Mouse (Mus musculus) WW6 (cell line): Measurements from ENCODE around the gene Serpinf2.
"Not testable (repeated sequence)": the region's sequence is repeated elsewhere in the genome, so short reads cannot be mapped to it uniquely, and the experiment has no call there.

Experiments used
- DNase-seq: peaks from one replicate; pipeline ENCODE4 v3.0.0-alpha.2; 2013; ENCODE audit warnings: low read depth, low spot score

Serpinf2 gene

GRCm38 (mm10) chr11:75459751-75460102 lies 20.3 kb upstream of the Serpinf2 start:
- no peak for DNase-seq

DNA sequence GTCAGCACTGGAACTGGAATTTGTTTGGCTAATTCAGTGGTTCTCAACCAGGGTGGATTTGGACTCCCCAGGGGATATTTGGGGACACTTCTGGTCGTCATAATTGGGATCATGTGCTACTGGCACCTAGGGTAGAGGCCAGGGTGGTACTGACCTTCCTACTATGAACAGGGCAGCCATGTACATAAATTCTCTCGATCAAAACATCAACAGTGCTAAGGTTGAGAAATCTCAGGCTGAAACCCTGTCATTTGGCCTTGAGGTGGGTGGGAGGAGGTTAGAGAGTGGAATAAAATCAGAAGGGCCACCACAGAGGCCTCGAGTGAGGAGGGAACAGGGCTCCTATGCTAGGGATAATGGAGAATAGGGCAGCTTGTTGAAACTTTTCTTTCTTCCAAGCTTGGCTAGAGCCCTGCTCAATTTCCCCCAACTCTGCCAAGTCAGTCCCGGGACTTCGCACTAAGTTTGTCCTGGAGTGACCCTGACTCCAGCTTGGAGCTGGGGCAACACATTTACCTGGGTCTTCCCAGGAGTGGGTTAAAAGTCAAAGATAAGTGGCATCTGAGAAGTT lies 19.8 kb upstream of the Serpinf2 start:
- no peak for DNase-seq

- no peak for DNase-seq
Observed at GRCm38 (mm10) chr11:75458628-75459041, 19.2 kb upstream of the Serpinf2 start.

DNA sequence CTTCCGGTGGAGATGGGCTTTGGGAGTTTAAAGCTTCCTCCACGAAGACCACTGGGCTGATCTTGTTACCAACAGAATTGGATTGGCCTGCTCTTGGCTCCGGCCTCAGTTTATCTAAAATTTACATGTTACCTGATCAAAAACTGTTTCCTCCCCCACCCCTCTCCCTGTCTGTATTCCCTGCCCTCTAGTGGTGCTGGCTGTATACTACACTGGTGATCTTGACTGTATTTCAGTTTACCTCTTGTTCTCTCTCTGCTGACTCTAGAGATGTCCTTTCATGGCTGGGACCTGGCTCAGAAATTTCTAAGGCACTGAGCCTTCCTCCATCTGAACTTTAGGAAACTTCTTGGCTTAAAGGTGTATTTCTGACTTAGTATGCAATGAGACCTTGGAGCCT lies 18.8 kb upstream of the Serpinf2 start:
- no peak for DNase-seq

DNA sequence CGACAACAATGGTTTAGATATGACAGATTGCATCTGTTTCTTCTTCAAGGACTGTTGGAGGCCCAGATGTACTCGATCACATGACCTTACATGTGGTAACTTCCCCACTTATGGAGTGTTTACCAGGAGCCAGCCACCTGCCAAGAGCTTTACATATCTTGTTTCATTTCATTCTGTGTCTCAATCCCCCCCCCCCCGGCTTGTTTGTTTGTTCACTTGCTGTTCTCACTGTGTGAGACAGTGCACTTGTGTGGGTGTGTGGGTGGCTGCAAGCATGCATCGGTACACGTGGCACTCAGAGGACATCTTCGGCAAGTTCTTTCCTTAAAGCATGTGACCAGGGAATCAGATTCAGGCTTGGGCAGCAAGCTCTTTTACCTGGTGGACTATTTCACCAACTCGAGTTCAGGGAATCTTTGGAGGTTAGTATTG lies 17.1 kb upstream of the Serpinf2 start:
- no peak for DNase-seq

GRCm38 (mm10) chr11:75455971-75456370 lies 16.6 kb upstream of the Serpinf2 start:
- not testable (repeated sequence) for DNase-seq

GRCm38 (mm10) chr11:75455041-75455736 lies 15.8 kb upstream of the Serpinf2 start:
- no peak for DNase-seq

GRCm38 (mm10) chr11:75453991-75454930 lies 14.9 kb upstream of the Serpinf2 start, which contains the start of gene Wdr81:
Wdr81 (minus strand) TSS chr11:75454717.
- DNase-seq = peak; percentile 86

DNA sequence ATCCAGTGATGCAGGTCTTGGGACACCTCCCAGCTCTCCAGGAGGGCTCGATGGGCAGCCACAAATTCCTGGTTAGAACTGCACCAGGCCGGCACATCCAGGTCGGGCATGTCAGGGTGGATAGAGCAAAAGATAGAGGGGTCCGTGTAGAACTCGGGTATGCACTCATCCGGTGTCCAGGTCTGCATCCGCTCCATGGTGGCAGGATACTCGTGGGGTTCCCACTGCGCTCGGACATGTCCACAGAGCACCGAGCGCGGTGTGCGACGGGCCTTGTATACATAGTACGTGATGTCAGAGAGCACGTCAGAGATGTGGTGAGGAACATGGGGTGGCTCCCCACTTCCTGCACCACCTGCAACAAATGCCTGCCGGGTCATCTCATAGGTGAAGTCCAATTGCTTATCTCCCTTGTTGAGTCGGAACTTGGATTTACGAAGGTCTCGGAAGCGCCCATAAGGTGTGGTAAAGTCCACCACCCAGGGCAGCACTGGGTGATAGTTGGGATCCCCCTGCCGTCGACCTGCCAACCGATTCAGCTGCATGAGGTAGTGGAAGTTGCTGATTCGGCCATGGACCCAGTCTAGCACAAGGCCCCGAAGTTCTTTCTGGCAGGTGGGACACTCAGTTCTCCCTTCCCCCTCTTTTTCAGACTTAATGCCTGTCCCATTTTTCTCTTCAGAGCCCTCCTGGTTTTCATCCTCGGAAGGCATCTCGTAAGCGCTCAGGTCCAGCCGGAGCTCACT lies 13.6 kb upstream of the Serpinf2 start:
- DNase-seq = no peak

- DNase-seq = no peak
Observed at GRCm38 (mm10) chr11:75452081-75452480, 12.7 kb upstream of the Serpinf2 start.

GRCm38 (mm10) chr11:75450936-75451335 lies 11.5 kb upstream of the Serpinf2 start:
- no peak for DNase-seq

- no peak for DNase-seq
Observed at GRCm38 (mm10) chr11:75450304-75450908, 11.0 kb upstream of the Serpinf2 start.

DNA sequence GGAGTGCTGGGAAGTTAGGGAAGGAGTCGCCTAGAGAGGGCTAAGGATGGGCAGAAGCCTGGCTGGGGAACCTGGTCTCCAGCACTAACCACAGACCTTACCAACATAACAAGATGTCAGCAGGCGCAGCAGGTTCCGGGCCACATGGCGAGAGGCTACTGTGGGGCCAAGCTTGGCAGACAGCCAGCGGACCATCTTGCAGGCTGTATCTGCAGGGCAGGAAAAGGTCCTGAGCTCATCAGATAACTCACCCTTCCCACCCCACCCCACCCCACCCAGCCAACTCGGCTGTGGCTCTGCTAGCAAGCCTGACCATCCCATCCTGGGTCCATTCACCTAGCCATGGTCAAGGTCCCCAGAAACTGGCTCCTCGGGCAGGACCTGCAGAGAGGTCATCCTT lies 10.3 kb upstream of the Serpinf2 start:
- no peak for DNase-seq

DNA sequence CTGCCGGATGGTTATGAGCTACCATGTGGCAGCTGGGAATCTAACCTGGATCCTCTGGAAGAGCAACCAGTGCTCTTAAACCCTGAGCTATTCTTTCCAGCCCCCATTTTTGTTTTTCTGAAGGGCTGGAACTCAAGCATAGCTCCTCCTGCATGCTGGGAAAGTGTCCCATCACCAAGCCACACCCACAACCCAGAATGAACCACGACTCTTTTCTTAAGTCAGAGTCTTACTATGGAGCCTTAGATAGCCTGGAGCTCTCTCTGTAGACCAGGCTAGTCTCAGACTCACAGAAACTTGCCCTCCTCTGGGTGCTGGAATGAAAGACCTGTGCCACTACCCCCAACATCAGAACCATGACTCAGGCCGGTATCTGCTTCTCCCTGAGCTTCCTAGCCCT lies 9.2 kb upstream of the Serpinf2 start:
- no peak for DNase-seq

GRCm38 (mm10) chr11:75443711-75444110 lies 4.3 kb upstream of the Serpinf2 start:
- DNase-seq = no peak

GRCm38 (mm10) chr11:75441601-75442000 lies 2.2 kb upstream of the Serpinf2 start:
- no peak for DNase-seq

GRCm38 (mm10) chr11:75441034-75441433 lies 1.6 kb upstream of the Serpinf2 start:
- no peak for DNase-seq

DNA sequence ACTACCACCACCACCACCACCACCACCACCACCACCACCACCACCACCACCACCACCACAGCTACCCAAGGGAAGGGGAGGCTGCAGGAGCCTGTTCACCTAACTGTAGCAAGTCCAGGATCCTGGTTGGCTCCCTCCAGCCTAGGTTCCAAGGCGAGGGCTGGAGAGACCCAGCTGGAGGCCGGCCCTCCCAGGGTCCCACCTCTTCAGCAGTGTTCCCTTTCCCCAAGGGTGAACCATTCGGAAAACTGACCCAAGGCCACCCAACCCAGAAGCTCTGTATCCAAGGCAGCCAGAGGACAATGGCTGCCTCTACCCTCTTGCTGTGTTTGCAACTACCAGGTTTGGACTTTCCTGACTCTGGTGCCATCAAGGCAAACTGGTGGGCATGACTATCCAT lies 560 bp upstream of the Serpinf2 start:
- no peak for DNase-seq

DNA sequence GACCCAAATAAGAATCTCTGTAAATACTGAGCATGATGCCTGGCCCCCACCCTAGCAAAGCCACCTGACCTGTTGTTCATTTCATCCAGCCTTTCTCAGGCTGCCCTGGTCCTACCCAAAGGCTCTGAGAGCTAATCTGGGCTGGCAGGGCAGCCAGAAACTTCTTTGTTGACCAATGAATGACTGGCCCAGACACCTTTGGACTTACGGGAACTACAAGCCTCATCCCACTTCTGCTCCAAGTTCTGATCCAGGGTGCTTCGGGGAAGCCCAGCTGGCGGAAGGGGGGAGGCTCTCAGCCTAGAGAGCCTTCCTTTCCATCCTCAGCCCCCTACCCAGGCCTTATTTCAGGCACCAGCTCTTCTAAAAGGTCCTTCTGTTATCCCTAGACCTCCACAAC lies 587 bp downstream of the Serpinf2 start:
- no peak for DNase-seq

DNA sequence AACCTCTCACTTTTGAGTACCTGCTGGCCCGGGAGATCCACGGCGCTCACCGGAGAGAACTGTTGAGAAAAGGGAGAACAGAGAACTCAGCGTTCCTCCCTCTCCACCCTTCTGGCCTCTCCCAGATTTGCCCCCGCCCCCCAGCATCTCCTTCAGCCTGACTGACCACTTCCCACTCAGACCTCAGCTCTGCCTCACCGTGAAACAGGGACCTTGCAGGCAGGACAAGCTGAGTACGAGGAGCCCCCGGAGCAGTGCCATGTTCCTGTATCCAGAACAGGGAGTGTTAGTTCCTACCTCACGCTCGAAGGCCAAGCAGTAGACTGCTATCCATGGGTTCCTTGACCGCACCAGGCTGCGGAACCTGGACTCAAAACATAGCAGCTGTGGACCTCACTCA lies 1.2 kb downstream of the Serpinf2 start:
- DNase-seq = no peak

DNA sequence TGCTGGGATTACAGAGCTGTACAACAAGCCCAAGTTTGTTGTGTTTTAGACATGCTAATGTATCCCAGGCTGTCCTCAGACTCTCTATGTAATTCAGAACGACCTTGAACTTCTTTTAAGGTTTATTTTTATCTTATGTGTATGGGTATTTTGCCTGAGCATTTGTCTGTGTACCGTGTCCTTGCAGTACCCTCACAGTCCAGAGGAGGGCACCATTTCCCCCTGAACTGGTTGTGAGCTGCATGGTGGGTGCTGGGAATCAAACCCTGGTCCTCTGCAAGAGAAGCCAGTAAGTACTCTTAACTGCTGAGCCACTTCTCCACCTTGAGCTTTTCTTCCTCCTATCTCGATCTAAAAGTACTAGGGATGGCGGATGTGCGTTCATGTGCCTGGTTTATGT lies 5.3 kb downstream of the Serpinf2 start:
- DNase-seq = no peak
